Mouse (Mus musculus) kidney, adult 2 months (tissue): ENCODE results near the gene Coro1b.

Source experiments
- CTCF ChIP-seq: fragments of 200-500 bp; conservative IDR thresholded peaks from 2 replicates; pipeline ENCODE4 v1.5.1; 2011; ENCODE audit warnings: low read depth, mild to moderate bottlenecking, control low read depth, low read length, moderate library complexity, mixed read lengths; ENCODE audit not compliant: insufficient read depth, insufficient read length
- POLR2A ChIP-seq: fragments of 200-500 bp; IDR thresholded peaks from one replicate; pipeline ENCODE4 v1.6.1; 2011; ENCODE audit warnings: low read depth, low read length, control low read depth

GRCm38 (mm10) chr19:4184976-4185975, 36.9 kb downstream of the Coro1b start:
- TF ChIP-seq CTCF (no peak), POLR2A (no peak)
